Mouse (Mus musculus) E14TG2a.4 (cell line): ENCODE data around the gene Spint1.

Experiments used
- CTCF ChIP-seq: conservative IDR thresholded peaks from 2 replicates; pipeline ENCODE4 v1.5.1; 2014; ENCODE audit warnings: low read length
- NANOG ChIP-seq: IDR thresholded peaks from 2 replicates; pipeline ENCODE4 v1.6.1; 2014; ENCODE audit warnings: borderline replicate concordance, low read length, mixed read lengths
- POU5F1 ChIP-seq: IDR thresholded peaks from 2 replicates; pipeline ENCODE4 v1.6.1; 2014; ENCODE audit warnings: low read length, borderline replicate concordance

GRCm38 (mm10) chr2:119198934-119199333, 38.2 kb upstream of the Spint1 start:
- TF ChIP-seq CTCF, result no peak
- TF ChIP-seq POU5F1, result no peak
- TF ChIP-seq NANOG, result no peak
